Mouse (Mus musculus): ENCODE results near the gene Clcn7. TPM values are rescaled to one million over a fixed set of nuclear protein-coding genes. Genes with fewer than 3 reads are reported as not detected.
A peak's percentile ranks its signal among the peaks of the same experiment; 100 is the strongest.

Gene Clcn7
- total and polyA plus RNA-seq, 2 experiments from 2014 or later: 22.9 to 40.6 TPM

DNA sequence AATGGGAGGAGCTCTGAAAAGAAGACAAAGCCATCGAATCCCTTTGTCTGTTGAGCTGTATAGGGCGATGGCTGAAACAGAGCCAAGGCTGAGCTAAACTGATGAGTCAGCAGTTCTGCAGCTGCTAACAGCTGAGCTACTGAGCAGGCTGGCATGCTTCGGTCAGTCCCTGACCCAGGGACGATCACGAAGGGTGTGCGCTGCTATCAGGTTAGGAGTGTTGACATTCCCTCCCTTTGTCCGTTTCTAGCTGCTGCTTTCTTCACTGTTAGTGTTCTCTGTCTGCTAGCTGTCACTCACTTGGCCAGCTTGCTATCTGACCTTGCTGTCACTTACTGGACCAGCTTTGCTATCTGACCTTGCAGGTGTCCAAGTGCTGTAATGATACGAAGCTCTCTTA, 6.1 kb upstream of the Clcn7 start:
- Histone ChIP-seq H3K9me3 (ENCODE audit: low read length) (no peaks in the 10 kb centered on the region), H3K27me3 (ENCODE audit: insufficient read depth, low read length) (no peaks in the 10 kb centered on the region; the same call in 1 of the 2 replicates), H3K36me3 (ENCODE audit: insufficient read depth, low read length) (no peaks in the 10 kb centered on the region), H3K4me2 (ENCODE audit: low read depth, low read length) (no peak overlapping the region), H3K4me3 (ENCODE audit: low read length) (no peak overlapping the region), H3K27ac (no peak overlapping the region), H3K4me1 (ENCODE audit: insufficient read depth, low read length) (no peaks in the 10 kb centered on the region), H3K9ac (replicated peaks; ENCODE audit: low read length) (no peak overlapping the region)
- 49% methylated on average over 8 of the region's 8 CpGs for WGBS
- no peak for ATAC-seq
- peak; percentile 7 for DNase-seq (ENCODE audit: low spot score)
- no peak for TF ChIP-seq CTCF (IDR thresholded peaks at IDR 0.05; ENCODE audit: low read depth)

DNA sequence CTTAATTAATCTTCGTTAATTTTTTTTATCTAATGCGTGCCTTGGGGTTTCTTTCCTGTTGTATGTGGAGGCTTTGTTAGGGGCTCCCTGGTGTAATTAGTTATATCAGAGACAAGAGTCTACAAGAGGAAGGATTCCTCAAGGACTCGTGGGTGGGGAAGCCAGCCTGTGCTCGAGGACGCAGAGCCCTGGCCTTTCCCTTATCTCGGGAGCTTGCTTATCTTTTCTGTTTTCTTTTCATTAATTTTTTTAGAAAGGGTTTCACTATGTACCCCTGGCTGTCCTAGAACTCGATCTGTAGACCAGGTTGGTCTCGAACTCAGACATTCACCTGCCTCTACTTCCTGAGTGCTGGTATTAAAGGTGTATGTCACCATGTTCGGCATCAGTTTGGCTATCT, 5.5 kb upstream of the Clcn7 start:
- ATAC-seq (no peak), DNase-seq (ENCODE audit: low spot score) (no peak)
- TF ChIP-seq CTCF (IDR thresholded peaks at IDR 0.05; ENCODE audit: low read depth): no peak
- 78% methylated on average over 9 of the region's 9 CpGs for WGBS
- no peaks in the 10 kb centered on the region for H3K9me3 ChIP-seq (ENCODE audit: low read length)
- no peak overlapping the region for H3K4me2 ChIP-seq (ENCODE audit: low read depth, low read length)
- H3K36me3 ChIP-seq (ENCODE audit: insufficient read depth, low read length): no peaks in the 10 kb centered on the region
- H3K27ac ChIP-seq: no peak overlapping the region
- H3K4me3 ChIP-seq (ENCODE audit: low read length): no peak overlapping the region
- H3K4me1 ChIP-seq (ENCODE audit: insufficient read depth, low read length): no peaks in the 10 kb centered on the region
- no peaks in the 10 kb centered on the region; the same call in 1 of the 2 replicates for H3K27me3 ChIP-seq (ENCODE audit: insufficient read depth, low read length)
- H3K9ac ChIP-seq (replicated peaks; ENCODE audit: low read length): no peak overlapping the region

DNA sequence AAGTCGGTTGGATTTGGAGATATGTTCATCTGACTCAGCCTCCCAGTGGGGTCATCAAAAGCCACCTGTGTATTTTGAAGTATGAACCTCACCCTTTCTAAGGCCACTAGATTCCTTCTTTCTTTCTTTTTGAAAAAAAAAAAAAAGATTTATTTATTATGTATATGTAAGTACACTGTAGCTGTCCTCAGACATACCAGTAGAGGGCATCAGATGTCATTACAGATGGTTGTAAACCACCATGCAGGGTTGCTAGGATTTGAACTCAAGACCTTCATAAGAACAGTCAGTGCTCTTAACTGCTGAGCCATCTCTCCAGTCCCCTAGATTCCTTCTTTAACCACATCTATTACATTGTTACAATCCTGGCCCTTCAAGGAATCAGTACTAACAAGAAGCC, 3.1 kb upstream of the Clcn7 start:
- no peak for DNase-seq (ENCODE audit: low spot score)

DNA sequence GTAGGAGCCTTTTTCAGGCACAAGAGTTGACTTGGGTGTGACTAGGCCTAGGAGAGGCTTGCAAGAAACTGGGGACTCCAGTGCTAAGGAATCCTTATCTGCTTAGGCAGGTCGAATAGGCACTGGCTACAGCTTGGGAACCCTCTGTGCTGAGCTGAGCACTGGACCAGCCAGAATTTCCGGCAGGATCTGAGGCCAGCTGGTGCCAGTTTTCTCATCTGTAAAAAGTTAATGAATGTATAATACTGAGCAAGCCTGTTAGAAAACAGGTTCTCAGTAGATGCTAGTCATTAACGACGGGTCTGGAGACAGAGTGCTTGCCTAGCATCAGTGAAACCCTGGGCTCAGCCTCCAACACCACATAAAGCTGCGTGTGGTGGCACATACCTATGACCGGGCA, 2.4 kb downstream of the Clcn7 start:
- Histone ChIP-seq H3K27me3 (ENCODE audit: insufficient read depth, low read length) (no peaks in the 10 kb centered on the region), H3K9me3 (ENCODE audit: low read length) (no peaks in the 10 kb centered on the region), H3K4me3 (ENCODE audit: low read length) (no peak overlapping the region), H3K9ac (replicated peaks; ENCODE audit: low read length) (no peak overlapping the region), H3K27ac (no peak overlapping the region), H3K4me2 (ENCODE audit: low read depth, low read length) (no peak overlapping the region), H3K36me3 (ENCODE audit: insufficient read depth, low read length) (no peaks in the 10 kb centered on the region), H3K4me1 (ENCODE audit: insufficient read depth, low read length) (peaks cover 8% of the 10 kb centered on the region)
- ATAC-seq (no peak), DNase-seq (ENCODE audit: low spot score) (no peak)
- TF ChIP-seq CTCF (IDR thresholded peaks at IDR 0.05; ENCODE audit: low read depth): no peak
- 89% methylated on average over 6 of the region's 6 CpGs for WGBS

More for the DNA sequence above, 3.1 kb upstream of the Clcn7 start:
- H3K9me3 ChIP-seq (ENCODE audit: low read length): no peaks in the 10 kb centered on the region
- H3K4me1 ChIP-seq (ENCODE audit: insufficient read depth, low read length): peaks cover 8% of the 10 kb centered on the region
- no peak for TF ChIP-seq CTCF (IDR thresholded peaks at IDR 0.05; ENCODE audit: low read depth)
- no peak overlapping the region for H3K4me3 ChIP-seq (ENCODE audit: low read length)
- no peak for ATAC-seq
- no peaks in the 10 kb centered on the region for H3K36me3 ChIP-seq (ENCODE audit: insufficient read depth, low read length)
- H3K9ac ChIP-seq (replicated peaks; ENCODE audit: low read length): no peak overlapping the region
- no peak overlapping the region for H3K27ac ChIP-seq
- WGBS: 93% methylated on average over 1 of the region's 1 CpGs
- H3K27me3 ChIP-seq (ENCODE audit: insufficient read depth, low read length): no peaks in the 10 kb centered on the region; the same call in 1 of the 2 replicates
- H3K4me2 ChIP-seq (ENCODE audit: low read depth, low read length): no peak overlapping the region

DNA sequence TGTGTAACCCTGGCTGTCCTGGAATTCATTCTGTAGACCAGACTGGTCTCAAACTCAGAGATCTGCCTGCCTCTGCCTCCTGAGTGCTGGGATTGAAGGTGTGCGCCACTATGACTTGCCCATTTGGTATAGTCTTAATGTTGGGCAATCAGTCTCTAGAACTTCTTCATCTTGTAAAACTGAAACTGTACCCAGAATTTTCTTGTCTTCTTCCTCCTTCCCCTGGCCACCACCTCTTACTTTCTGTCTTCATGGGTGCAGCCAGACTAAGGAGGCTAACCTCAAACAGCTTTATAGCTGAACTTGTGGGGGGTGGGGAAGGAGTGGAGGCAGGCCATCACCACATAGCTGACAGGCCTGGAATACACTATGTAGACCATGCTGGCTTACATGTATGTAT, 5.6 kb downstream of the Clcn7 start:
- no peaks in the 10 kb centered on the region for H3K27me3 ChIP-seq (ENCODE audit: insufficient read depth, low read length)
- 96% methylated on average over 1 of the region's 1 CpGs for WGBS
- H3K4me3 ChIP-seq (ENCODE audit: low read length): no peak overlapping the region
- no peaks in the 10 kb centered on the region for H3K36me3 ChIP-seq (ENCODE audit: insufficient read depth, low read length)
- H3K4me2 ChIP-seq (ENCODE audit: low read depth, low read length): no peak overlapping the region
- H3K4me1 ChIP-seq (ENCODE audit: insufficient read depth, low read length): peaks cover 7% of the 10 kb centered on the region
- H3K9ac ChIP-seq (replicated peaks; ENCODE audit: low read length): no peak overlapping the region
- no peak for TF ChIP-seq CTCF (IDR thresholded peaks at IDR 0.05; ENCODE audit: low read depth)
- H3K9me3 ChIP-seq (ENCODE audit: low read length): no peaks in the 10 kb centered on the region
- no peak overlapping the region for H3K27ac ChIP-seq
- DNase-seq (ENCODE audit: low spot score) (no peak), ATAC-seq (no peak)

DNA sequence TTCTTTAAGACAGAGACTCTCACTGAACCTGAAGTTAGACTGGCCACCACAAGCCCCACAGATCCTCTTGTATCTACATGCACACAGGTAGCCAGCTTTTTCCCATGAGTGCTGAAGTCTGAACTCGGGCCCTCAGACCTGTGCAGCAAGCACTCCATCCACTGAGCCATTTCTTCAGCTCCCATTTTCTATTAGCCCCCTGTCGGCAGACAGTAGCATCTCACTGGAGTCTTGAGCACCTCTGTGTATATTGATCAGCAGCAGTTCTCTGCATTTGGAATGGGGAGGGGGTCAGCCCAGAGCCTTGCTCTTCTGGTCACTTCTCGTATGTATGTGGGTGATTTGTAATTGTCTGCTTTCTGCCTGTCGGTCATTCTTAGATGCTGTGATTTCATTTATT, 6.8 kb downstream of the Clcn7 start:
- peak; percentile 25 for DNase-seq (ENCODE audit: low spot score)
- H3K27ac ChIP-seq: no peak overlapping the region
- H3K36me3 ChIP-seq (ENCODE audit: insufficient read depth, low read length): no peaks in the 10 kb centered on the region
- no peaks in the 10 kb centered on the region for H3K4me1 ChIP-seq (ENCODE audit: insufficient read depth, low read length)
- no peak overlapping the region for H3K4me3 ChIP-seq (ENCODE audit: low read length)
- H3K4me2 ChIP-seq (ENCODE audit: low read depth, low read length): no peak overlapping the region
- H3K9me3 ChIP-seq (ENCODE audit: low read length): no peaks in the 10 kb centered on the region
- no peaks in the 10 kb centered on the region for H3K27me3 ChIP-seq (ENCODE audit: insufficient read depth, low read length)
- ATAC-seq: no peak
- no peak overlapping the region for H3K9ac ChIP-seq (replicated peaks; ENCODE audit: low read length)
- peak; percentile 53 for TF ChIP-seq CTCF (IDR thresholded peaks at IDR 0.05; ENCODE audit: low read depth)
- 72% methylated on average over 4 of the region's 4 CpGs for WGBS

DNA sequence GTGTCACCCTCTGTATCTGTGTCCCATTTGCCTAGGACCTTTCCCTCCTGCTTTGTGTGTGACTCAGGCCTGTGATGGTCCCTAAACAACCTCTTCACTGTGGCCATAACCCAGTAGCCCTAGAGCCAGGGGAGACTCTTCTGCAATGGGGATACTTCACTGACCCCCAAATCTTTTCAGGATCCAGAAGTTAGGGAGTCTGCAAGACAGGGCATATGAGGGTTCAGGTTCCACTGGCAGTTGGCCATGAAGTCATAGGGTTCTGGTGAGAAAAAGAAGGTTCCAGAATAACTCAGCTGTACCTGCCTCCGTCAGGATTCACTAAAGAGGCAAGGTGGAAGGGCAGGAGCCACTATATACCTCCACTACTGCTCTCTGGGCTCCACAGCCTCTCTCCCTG, 29.0 kb downstream of the Clcn7 start, which contains the start of gene Ccdc154:
Gene Ccdc154, plus strand, starts transcription at position 301 of the 400 bp plus-strand sequence.
- Histone ChIP-seq H3K27ac (no peak within 1 kb of the TSS), H3K9me3 (ENCODE audit: low read length) (no peaks in the 10 kb centered on the region), H3K4me1 (ENCODE audit: insufficient read depth, low read length) (no peaks in the 10 kb centered on the region), H3K36me3 (ENCODE audit: insufficient read depth, low read length) (peaks cover 34% of the 10 kb centered on the region), H3K9ac (replicated peaks; ENCODE audit: low read length) (no peak within 1 kb of the TSS), H3K27me3 (ENCODE audit: insufficient read depth, low read length) (no peaks in the 10 kb centered on the region), H3K4me2 (ENCODE audit: low read depth, low read length) (no peak within 1 kb of the TSS), H3K4me3 (ENCODE audit: low read length) (no peak within 1 kb of the TSS)
- TF ChIP-seq CTCF (IDR thresholded peaks at IDR 0.05; ENCODE audit: low read depth): no peak
- 93% methylated on average over 1 of the region's 1 CpGs for WGBS
- no peak for DNase-seq (ENCODE audit: low spot score)
- ATAC-seq: no peak
